Mouse (Mus musculus): ENCODE results near the gene Efcab9.

DNA sequence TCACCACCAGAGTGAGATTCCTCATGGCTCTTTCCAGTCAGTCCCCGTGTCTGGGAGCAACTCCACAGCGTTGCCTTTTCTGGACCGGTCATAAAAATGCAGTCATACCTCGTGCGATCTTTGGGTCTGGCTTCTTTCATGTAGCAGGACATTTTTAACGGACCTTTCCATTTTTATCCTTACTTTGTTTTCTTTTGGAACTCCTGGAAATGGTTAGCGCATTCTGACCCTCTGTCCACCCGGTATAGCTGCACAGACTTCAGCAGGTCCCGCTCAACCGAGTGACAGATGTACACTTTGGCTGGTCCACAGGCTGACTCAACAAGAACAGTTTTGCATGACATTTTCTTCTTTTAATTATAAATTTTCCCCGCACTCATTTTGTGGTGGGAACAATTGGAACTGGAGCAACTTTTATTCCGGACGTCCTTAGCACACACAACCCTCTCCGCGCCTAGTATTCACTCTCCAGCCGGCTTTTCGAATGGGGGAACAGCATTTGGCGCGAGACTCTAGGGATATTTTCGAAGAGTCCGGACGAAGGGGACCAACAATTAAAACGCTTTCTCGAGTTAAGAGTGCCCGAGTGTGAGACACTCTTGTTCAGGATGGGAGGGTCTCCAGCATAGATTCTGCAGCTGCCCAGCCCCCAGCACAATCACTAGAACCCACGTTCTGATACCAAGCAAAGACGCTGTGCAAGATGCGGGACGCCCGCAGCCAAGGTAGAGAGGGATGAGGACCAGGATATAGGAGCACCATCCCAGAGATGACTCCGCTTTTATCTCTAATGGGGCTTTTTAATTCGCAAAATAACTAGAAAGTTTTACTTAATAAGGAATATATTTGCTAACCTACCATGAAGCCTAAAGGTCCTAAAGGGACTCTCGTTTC lies at the start of gene Efcab9:
- TF ChIP-seq POLR2A (IDR thresholded peaks at IDR 0.05; ENCODE audit: low read depth, low read length) (no peak), CTCF (conservative IDR thresholded peaks at IDR 0.05; ENCODE audit: insufficient read depth, insufficient read length, low read depth, low read length) (no peak)

All from kidney, adult 2 months (tissue).